Comparison of ENCODE assay signal across 20 mouse cellular contexts in the genomic region with DNA sequence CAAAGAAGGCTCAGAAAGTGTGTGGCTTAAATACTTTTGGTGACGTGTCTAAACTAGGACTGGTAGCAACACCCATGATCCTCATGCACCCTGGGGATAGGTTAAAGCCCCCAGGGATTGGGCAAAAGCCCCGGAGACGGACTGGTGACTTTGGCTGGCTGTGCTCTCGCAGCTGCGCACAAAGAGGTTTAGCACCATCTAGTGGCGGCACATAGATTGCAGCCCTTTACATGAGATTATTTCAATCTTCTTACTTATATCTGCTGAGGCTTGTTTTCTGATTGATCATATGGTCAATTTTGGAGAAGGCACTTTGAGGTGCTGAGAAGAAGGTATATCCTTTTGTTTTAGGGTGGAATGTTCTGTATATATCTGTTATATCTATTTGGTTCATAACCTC. TPM values are rescaled to one million over a fixed set of nuclear protein-coding genes. Genes with fewer than 3 reads are reported as not detected.
DNase-seq lines count a peak whose midpoint lies in the region; ATAC-seq and TF ChIP-seq lines count a peak whose summit lies in the region.
"Not testable (repeated sequence)": the region's sequence is repeated elsewhere in the genome, so short reads cannot be mapped to it uniquely, and the experiment has no call there.
"Had no signal": no experiment of that assay in that cellular context is flagged by ENCODE, and none has a peak within 500 bp of the region (broad histone marks: within the 10 kb centered on the region; RNA-seq: fewer than 3 reads in every experiment).

No protein-coding gene starts in this region.

- H3K9me3 ChIP-seq in lung, embryonic 14.5 days (ENCODE audit: low read depth, low read length); stomach, postnatal 0 days (ENCODE audit: control insufficient read depth, low read length): not testable (repeated sequence)

- H3K9ac ChIP-seq in lung, embryonic 14.5 days; stomach, postnatal 0 days (ENCODE audit: low read length): not testable (repeated sequence)

- TF ChIP-seq CTCF in Patski (IDR thresholded peaks at IDR 0.05), result peak; percentile 80
- TF ChIP-seq CTCF in layer of hippocampus, adult 2 months (conservative IDR thresholded peaks at IDR 0.05), result peak; percentile 44
- TF ChIP-seq CTCF in lung, embryonic 14.5 days (IDR thresholded peaks at IDR 0.05; ENCODE audit: low read depth), result peak; percentile 52
- peak; percentile 62 for TF ChIP-seq CTCF in stomach, postnatal 0 days (IDR thresholded peaks at IDR 0.05; ENCODE audit: low read depth)

- not testable (repeated sequence) for H3K4me1 ChIP-seq in lung, embryonic 14.5 days (ENCODE audit: insufficient read depth); stomach, postnatal 0 days (replicated peaks; ENCODE audit: control insufficient read depth, insufficient read depth)

- 22% methylated on average over 6 of the region's 6 CpGs for WGBS in lung, embryonic 14.5 days
- 13% methylated on average over 5 of the region's 6 CpGs for WGBS in stomach, postnatal 0 days

- POLR2A ChIA-PET in Patski (lab: Charles Lee), result not testable (repeated sequence)

- ATAC-seq in Patski; lung, embryonic 14.5 days (ENCODE audit: insufficient read depth); stomach, postnatal 0 days (ENCODE audit: low FRiP score, low TSS enrichment): not testable (repeated sequence)

- not testable (repeated sequence) for H3K27me3 ChIP-seq in Patski; lung, embryonic 14.5 days (ENCODE audit: insufficient read depth, low read length); stomach, postnatal 0 days (ENCODE audit: control insufficient read depth, insufficient read depth, low read length)

- not testable (repeated sequence) for H3K4me2 ChIP-seq in lung, embryonic 14.5 days; stomach, postnatal 0 days (replicated peaks; ENCODE audit: low read depth)

- not testable (repeated sequence) for TF ChIP-seq EP300 in stomach, postnatal 0 days (optimal IDR thresholded peaks at IDR 0.05)

- not testable (repeated sequence) for H3K27ac ChIP-seq in layer of hippocampus, adult 2 months; lung, embryonic 14.5 days (ENCODE audit: low read depth); stomach, postnatal 0 days (replicated peaks)

- CTCF ChIA-PET in Patski (lab: Charles Lee), result not testable (repeated sequence)

- in situ Hi-C loops in Patski (cut with MboI; ENCODE audit: low pct_unique_long_range_greater_than_20kb), result not testable (repeated sequence)

- H3K4me3 ChIP-seq in layer of hippocampus, adult 2 months; lung, embryonic 14.5 days (ENCODE audit: low read depth, low read length); stomach, postnatal 0 days (ENCODE audit: low read depth, low read length): not testable (repeated sequence)

- H3K36me3 ChIP-seq in lung, embryonic 14.5 days (ENCODE audit: insufficient read depth); stomach, postnatal 0 days (ENCODE audit: control insufficient read depth, insufficient read depth, low read length): not testable (repeated sequence)

- DNase-seq in Patski (ENCODE audit: low read depth, low spot score); layer of hippocampus, adult 2 months (ENCODE audit: low spot score in 2 of 2); lung, embryonic 14.5 days; stomach, postnatal 0 days (ENCODE audit: low spot score): not testable (repeated sequence)
- DNase-seq in cerebellum, postnatal 25 days, result peak; percentile 1 to 2
- DNase-seq in heart, postnatal 4 days, result peak; percentile 11
- DNase-seq in kidney, adult 9 months, result peak; percentile 28

RNA-seq across cellular contexts. Expression of a gene that starts 9.7 kb away (rescaled TPM):
- not detected for polyA plus RNA-seq in Patski (2021)
- not detected for total RNA-seq in heart, postnatal 4 days (2021)
- not detected for total RNA-seq in layer of hippocampus, adult 2 months (2021)
- polyA plus RNA-seq in lung, embryonic 14.5 days (2014; fragmentation: Nextera tagmentation; extraction: Ambion mirVana), result not detected in 2 replicates
- polyA plus RNA-seq in stomach, postnatal 0 days (2015; fragmentation: Nextera tagmentation; extraction: Ambion mirVana), result not detected in 2 replicates
- total RNA-seq: adrenal gland, adult 8-10 months; gastrocnemius, adult 8-10 months; granulocyte monocyte progenitor cell, adult 5-6 weeks; heart, postnatal 25 days; layer of hippocampus, adult 18-20 months; left cerebral cortex, postnatal 36 days had no signal
- polyA plus RNA-seq: embryonic facial prominence, embryonic 10.5 days; forebrain, embryonic 12.5 days; heart, embryonic 12.5 days; hindbrain, embryonic 14.5 days; intestine, embryonic 16.5 days; lung, adult 2 months; midbrain, embryonic 11.5 days had no signal
